Mouse (Mus musculus): Measurements from ENCODE around the gene Rundc3a. TPM values are rescaled to one million over a fixed set of nuclear protein-coding genes. Genes with fewer than 3 reads are reported as not detected.
"Not testable (repeated sequence)": the region's sequence is repeated elsewhere in the genome, so short reads cannot be mapped to it uniquely, and the experiment has no call there.

Gene Rundc3a
- polyA plus RNA-seq, 1 experiment from 2014 or later, result 12.1 TPM

DNA sequence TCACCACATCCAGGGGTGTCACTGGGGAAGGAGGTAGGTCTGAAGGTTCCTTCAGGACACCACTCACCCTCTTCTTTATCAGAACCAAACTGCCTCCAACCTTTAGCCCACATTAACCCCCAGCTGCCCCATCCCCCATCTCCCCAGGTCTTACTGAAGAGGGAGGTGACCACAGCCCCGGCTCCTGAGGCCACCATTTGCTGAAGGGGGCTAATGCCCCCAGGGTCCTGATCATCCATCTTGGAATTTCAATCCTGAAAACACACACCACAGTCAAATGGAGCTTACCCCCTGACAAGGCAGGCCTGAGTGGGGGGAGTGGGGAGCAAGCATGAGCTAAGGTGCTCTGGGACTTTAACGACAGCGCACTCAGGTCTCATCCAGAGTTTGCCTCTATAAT is 13.2 kb downstream of the Rundc3a start:
- Histone ChIP-seq H3K27ac (replicated peaks; ENCODE audit: low read depth, low read length) (no peak overlapping the region; the same call in 1 of the 2 replicates), H3K36me3 (replicated peaks; ENCODE audit: control insufficient read depth, insufficient read depth, low read depth, low read length) (peaks cover 9% of the 10 kb centered on the region), H3K4me1 (ENCODE audit: control insufficient read depth, insufficient read depth, low read length) (0 out of 2 replicates have a peak, but pooled peaks cover 5% of the 10 kb centered on the region), H3K27me3 (ENCODE audit: control insufficient read depth, insufficient read depth, low read length) (no peaks in the 10 kb centered on the region), H3K4me2 (ENCODE audit: low read depth, low read length) (peak overlapping the region; percentile 75), H3K9ac (replicated peaks; ENCODE audit: low read length) (peak overlapping the region; percentile 90), H3K4me3 (ENCODE audit: low read depth, low read length) (peak overlapping the region; percentile 82), H3K9me3 (replicated peaks; ENCODE audit: control insufficient read depth, low read length) (no peaks in the 10 kb centered on the region)
- 0% methylated on average over 3 of the region's 3 CpGs for whole genome bisulfite sequencing
- ATAC-seq (replicated peaks; ENCODE audit: insufficient number of reproducible peaks, low FRiP score, low TSS enrichment, low read depth), result no peak
- DNase-seq (ENCODE audit: low spot score), result no peak

- DNase-seq (ENCODE audit: low spot score), result peak; percentile 94
- Histone ChIP-seq H3K27ac (replicated peaks; ENCODE audit: low read depth, low read length) (peak overlapping the region; percentile 63), H3K27me3 (ENCODE audit: control insufficient read depth, insufficient read depth, low read length) (no peaks in the 10 kb centered on the region), H3K9ac (replicated peaks; ENCODE audit: low read length) (peak overlapping the region; percentile 90), H3K4me1 (ENCODE audit: control insufficient read depth, insufficient read depth, low read length) (0 out of 2 replicates have a peak, but pooled peaks cover 5% of the 10 kb centered on the region), H3K9me3 (replicated peaks; ENCODE audit: control insufficient read depth, low read length) (no peaks in the 10 kb centered on the region), H3K36me3 (replicated peaks; ENCODE audit: control insufficient read depth, insufficient read depth, low read depth, low read length) (peaks cover 9% of the 10 kb centered on the region), H3K4me3 (ENCODE audit: low read depth, low read length) (peak overlapping the region; percentile 82), H3K4me2 (ENCODE audit: low read depth, low read length) (peak overlapping the region; percentile 75)
- peak; percentile 60 for ATAC-seq (replicated peaks; ENCODE audit: insufficient number of reproducible peaks, low FRiP score, low TSS enrichment, low read depth)
- WGBS, result under 1% methylated on average over 77 of the region's 85 CpGs
Measured at GRCm38 (mm10) chr11:102406900-102407833, 14.0 kb downstream of the Rundc3a start.

GRCm38 (mm10) chr11:102407834-102408215 is 14.6 kb downstream of the Rundc3a start, which contains the start of gene Slc25a39:
Gene Slc25a39 (minus strand): TSS chr11:102407946.
- Histone ChIP-seq H3K4me3 (ENCODE audit: low read depth, low read length) (peak within 1 kb of the TSS; percentile 82), H3K9ac (replicated peaks; ENCODE audit: low read length) (peak within 1 kb of the TSS; percentile 90), H3K36me3 (replicated peaks; ENCODE audit: control insufficient read depth, insufficient read depth, low read depth, low read length) (peaks cover 9% of the 10 kb centered on the region), H3K27me3 (ENCODE audit: control insufficient read depth, insufficient read depth, low read length) (no peaks in the 10 kb centered on the region), H3K4me2 (ENCODE audit: low read depth, low read length) (peak within 1 kb of the TSS; percentile 75), H3K9me3 (replicated peaks; ENCODE audit: control insufficient read depth, low read length) (no peaks in the 10 kb centered on the region), H3K27ac (replicated peaks; ENCODE audit: low read depth, low read length) (peak within 1 kb of the TSS; percentile 63), H3K4me1 (ENCODE audit: control insufficient read depth, insufficient read depth, low read length) (0 out of 2 replicates have a peak, but pooled peaks cover 5% of the 10 kb centered on the region)
- no peak for ATAC-seq (replicated peaks; ENCODE audit: insufficient number of reproducible peaks, low FRiP score, low TSS enrichment, low read depth)
- no peak for DNase-seq (ENCODE audit: low spot score)
- under 1% methylated on average over 19 of the region's 19 CpGs for WGBS

- Histone ChIP-seq H3K9me3 (replicated peaks; ENCODE audit: control insufficient read depth, low read length) (no peaks in the 10 kb centered on the region), H3K27ac (replicated peaks; ENCODE audit: low read depth, low read length) (peak overlapping the region; percentile 63), H3K36me3 (replicated peaks; ENCODE audit: control insufficient read depth, insufficient read depth, low read depth, low read length) (peaks cover 5% of the 10 kb centered on the region), H3K4me2 (ENCODE audit: low read depth, low read length) (peak overlapping the region; percentile 75), H3K27me3 (ENCODE audit: control insufficient read depth, insufficient read depth, low read length) (no peaks in the 10 kb centered on the region), H3K9ac (replicated peaks; ENCODE audit: low read length) (0 out of 2 replicates have a peak overlapping the region, but pooled peaks have one; percentile 23), H3K4me1 (ENCODE audit: control insufficient read depth, insufficient read depth, low read length) (0 out of 2 replicates have a peak, but pooled peaks cover 5% of the 10 kb centered on the region), H3K4me3 (ENCODE audit: low read depth, low read length) (peak overlapping the region; percentile 82)
- DNase-seq (ENCODE audit: low spot score), result peak; percentile 100
- ATAC-seq (replicated peaks; ENCODE audit: insufficient number of reproducible peaks, low FRiP score, low TSS enrichment, low read depth), result peak; percentile 91
- WGBS, result under 1% methylated on average over 32 of the region's 32 CpGs
Measured at GRCm38 (mm10) chr11:102408344-102408876, 15.2 kb downstream of the Rundc3a start.

DNA sequence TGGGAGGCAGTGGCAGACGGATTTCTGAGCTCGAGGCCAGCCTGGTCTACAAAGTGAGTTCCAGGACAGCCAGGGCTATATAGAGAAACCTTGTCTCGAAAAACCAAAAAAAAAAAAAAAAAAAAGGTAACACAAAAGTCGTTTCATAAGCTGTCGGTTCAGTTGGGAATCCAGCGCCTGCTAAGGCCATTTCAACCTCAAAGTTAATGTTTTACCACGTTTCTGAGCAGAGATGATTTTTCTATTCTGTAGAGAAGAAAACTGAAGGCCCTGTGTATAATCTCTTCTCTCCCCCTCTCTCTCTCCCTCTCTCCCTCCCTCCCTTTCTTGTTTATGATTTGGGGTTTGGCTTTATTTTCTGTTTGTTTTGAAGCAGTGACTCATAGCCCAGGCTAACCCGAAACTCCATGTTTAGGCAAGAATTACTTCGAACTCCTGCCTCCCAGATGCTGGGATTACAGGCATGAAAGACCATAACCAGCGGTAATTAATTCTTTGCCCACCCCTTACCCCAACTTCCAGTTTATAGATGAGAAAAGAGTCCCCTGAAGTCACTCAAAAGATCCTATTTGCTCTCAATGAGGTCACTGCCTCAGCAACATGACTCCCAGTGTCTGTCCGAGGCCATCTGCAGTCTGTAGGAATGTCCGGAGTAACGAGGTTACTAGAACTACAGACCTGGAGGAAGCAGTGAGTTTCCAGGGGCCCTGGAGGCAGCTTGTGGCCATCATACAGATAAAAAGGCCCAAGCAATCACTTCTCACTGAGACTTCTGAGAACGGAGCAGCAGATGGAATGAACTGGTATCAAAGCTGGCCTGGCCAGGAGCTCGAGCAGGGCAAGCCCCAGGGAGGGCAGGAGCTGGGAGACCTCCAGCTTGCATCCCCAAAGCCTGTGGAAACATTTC is 15.9 kb downstream of the Rundc3a start:
- 0 out of 2 replicates have a peak overlapping the region, but pooled peaks have one; percentile 23 for H3K9ac ChIP-seq (replicated peaks; ENCODE audit: low read length)
- H3K4me2 ChIP-seq (ENCODE audit: low read depth, low read length), result peak overlapping the region; percentile 28
- ATAC-seq (replicated peaks; ENCODE audit: insufficient number of reproducible peaks, low FRiP score, low TSS enrichment, low read depth) (no peak), DNase-seq (ENCODE audit: low spot score) (no peak)
- no peak overlapping the region for H3K27ac ChIP-seq (replicated peaks; ENCODE audit: low read depth, low read length)
- WGBS, result 39% methylated on average over 14 of the region's 15 CpGs
- peak overlapping the region; percentile 21 for H3K4me3 ChIP-seq (ENCODE audit: low read depth, low read length)
- H3K36me3 ChIP-seq (replicated peaks; ENCODE audit: control insufficient read depth, insufficient read depth, low read depth, low read length), result no peaks in the 10 kb centered on the region
- no peaks in the 10 kb centered on the region for H3K9me3 ChIP-seq (replicated peaks; ENCODE audit: control insufficient read depth, low read length)
- H3K27me3 ChIP-seq (ENCODE audit: control insufficient read depth, insufficient read depth, low read length), result no peaks in the 10 kb centered on the region
- H3K4me1 ChIP-seq (ENCODE audit: control insufficient read depth, insufficient read depth, low read length), result 0 out of 2 replicates have a peak, but pooled peaks cover 5% of the 10 kb centered on the region

DNA sequence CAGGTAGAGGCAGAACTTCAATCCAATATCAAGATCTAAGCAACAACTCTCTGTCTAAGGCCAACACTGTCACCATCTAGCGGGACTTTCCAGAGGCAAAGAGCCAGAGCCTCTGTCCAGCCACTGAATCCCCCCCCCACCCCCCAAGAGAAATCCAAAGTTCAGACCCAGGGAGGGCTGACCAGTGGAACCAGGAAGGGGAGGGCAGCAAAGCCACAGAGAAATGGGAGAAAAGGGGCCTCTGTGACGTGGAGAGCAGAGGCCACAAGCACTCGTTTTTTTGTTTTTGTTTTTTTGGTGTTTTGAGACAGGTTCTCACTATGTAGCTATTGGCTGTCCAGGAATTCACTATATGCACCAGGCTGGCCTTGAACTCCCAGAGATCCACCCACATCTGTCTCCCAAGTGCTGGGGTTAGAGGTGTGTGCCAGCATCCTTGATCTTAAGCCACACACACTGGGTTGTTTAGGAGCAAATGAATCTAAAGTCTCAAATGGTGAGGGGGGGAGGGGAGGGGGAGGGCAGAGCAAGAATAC is 16.7 kb downstream of the Rundc3a start:
- Histone ChIP-seq H3K27ac (replicated peaks; ENCODE audit: low read depth, low read length) (no peak overlapping the region), H3K4me1 (ENCODE audit: control insufficient read depth, insufficient read depth, low read length) (0 out of 2 replicates have a peak, but pooled peaks cover 5% of the 10 kb centered on the region), H3K36me3 (replicated peaks; ENCODE audit: control insufficient read depth, insufficient read depth, low read depth, low read length) (no peaks in the 10 kb centered on the region), H3K27me3 (ENCODE audit: control insufficient read depth, insufficient read depth, low read length) (no peaks in the 10 kb centered on the region), H3K4me3 (ENCODE audit: low read depth, low read length) (no peak overlapping the region), H3K9ac (replicated peaks; ENCODE audit: low read length) (no peak overlapping the region), H3K4me2 (ENCODE audit: low read depth, low read length) (no peak overlapping the region), H3K9me3 (replicated peaks; ENCODE audit: control insufficient read depth, low read length) (no peaks in the 10 kb centered on the region)
- no peak for ATAC-seq (replicated peaks; ENCODE audit: insufficient number of reproducible peaks, low FRiP score, low TSS enrichment, low read depth)
- DNase-seq (ENCODE audit: low spot score), result no peak
- 72% methylated on average over 3 of the region's 3 CpGs for WGBS

DNA sequence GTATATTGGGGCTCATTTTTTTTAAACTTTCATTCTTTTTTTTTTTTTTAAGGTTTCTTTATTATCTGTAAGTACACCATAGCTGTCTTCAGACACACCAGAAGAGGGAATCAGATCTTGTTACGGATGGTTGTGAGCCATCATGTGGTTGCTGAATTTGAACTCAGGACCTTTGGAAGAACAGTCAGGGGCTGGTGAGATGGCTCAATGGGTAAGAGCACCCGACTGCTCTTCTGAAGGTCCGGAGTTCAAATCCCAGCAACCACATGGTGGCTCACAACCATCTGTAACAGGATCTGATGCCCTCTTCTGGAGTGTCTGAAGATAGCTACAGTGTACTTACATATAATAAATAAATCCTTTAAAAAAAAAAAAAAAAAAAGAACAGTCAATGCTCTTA is 17.1 kb downstream of the Rundc3a start:
- H3K9ac ChIP-seq (replicated peaks; ENCODE audit: low read length); H3K27me3 ChIP-seq (ENCODE audit: control insufficient read depth, insufficient read depth, low read length); DNase-seq (ENCODE audit: low spot score); H3K4me2 ChIP-seq (ENCODE audit: low read depth, low read length); H3K4me3 ChIP-seq (ENCODE audit: low read depth, low read length); H3K27ac ChIP-seq (replicated peaks; ENCODE audit: low read depth, low read length); H3K9me3 ChIP-seq (replicated peaks; ENCODE audit: control insufficient read depth, low read length); ATAC-seq (replicated peaks; ENCODE audit: insufficient number of reproducible peaks, low FRiP score, low TSS enrichment, low read depth); H3K4me1 ChIP-seq (ENCODE audit: control insufficient read depth, insufficient read depth, low read length); H3K36me3 ChIP-seq (replicated peaks; ENCODE audit: control insufficient read depth, insufficient read depth, low read depth, low read length): not testable (repeated sequence)
- WGBS, result 92% methylated on average over 3 of the region's 3 CpGs

Data from embryonic facial prominence, embryonic 11.5 days (tissue).